Mouse (Mus musculus) bone marrow, adult 2 months (tissue): ENCODE data around the gene Gm20661.

Experiments
- CTCF ChIP-seq: fragments of 200-500 bp; IDR thresholded peaks from 2 replicates; pipeline ENCODE4 v1.5.1; 2011; ENCODE audit warnings: low read length, control low read depth; ENCODE audit not compliant: control insufficient read depth, insufficient read depth
- POLR2A ChIP-seq: fragments of 200-500 bp; IDR thresholded peaks from 2 replicates; pipeline ENCODE4 v1.6.1; 2011; ENCODE audit warnings: low read depth, mild to moderate bottlenecking, control low read depth, low read length, borderline replicate concordance; ENCODE audit not compliant: control insufficient read depth

DNA sequence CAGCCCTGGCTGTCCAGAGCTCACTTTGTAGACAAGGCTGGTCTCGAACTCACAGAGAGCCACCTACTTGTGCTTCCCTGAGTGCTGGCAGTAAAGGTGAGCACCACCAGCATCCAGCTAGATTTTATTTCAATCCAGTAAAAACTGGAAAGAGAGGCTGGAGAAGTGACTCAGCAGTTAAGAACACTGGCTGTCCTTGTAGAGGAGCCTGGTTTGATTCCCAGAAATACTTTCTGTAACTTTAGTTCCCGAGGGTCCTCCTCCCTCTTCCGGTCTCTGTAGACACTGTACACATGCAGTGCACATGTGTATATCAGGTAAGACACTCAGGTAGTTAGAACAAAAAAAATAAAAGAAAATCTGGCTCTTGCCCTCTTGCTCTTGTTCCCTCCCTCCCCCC, 5.1 kb downstream of the Gm20661 start:
- TF ChIP-seq POLR2A = no peak
- TF ChIP-seq CTCF = no peak
